Mouse (Mus musculus) liver, embryonic 11.5 days (tissue): ENCODE results near the gene Zyg11b. TPM values are rescaled to one million over a fixed set of nuclear protein-coding genes. Genes with fewer than 3 reads are reported as not detected.

Experiments
- ATAC-seq: fragments of 200-750 bp; cut with Nextera tagmentation; replicated peaks from 2 replicates; pipeline ENCODE4 v1.8.0; 2017; ENCODE audit warnings: moderate number of reproducible peaks, mild to moderate bottlenecking, moderate TSS enrichment, moderate library complexity; ENCODE audit not compliant: low FRiP score
- DNase-seq: peaks from one replicate; pipeline ENCODE4 v3.0.0-alpha.2; 2017; ENCODE audit warnings: low spot score
- H3K27ac ChIP-seq: fragments of 300-500 bp; sonication (generic); 2 replicates; pipeline ENCODE4 v1.5.1; 2014; ENCODE audit warnings: mild to moderate bottlenecking, low read depth, low read length, control low read depth
- H3K27me3 ChIP-seq: fragments of 300-500 bp; sonication (generic); replicated peaks from 2 replicates; pipeline ENCODE4 v1.6.1; 2014; ENCODE audit warnings: low read length, mixed read lengths; ENCODE audit not compliant: control insufficient read depth, insufficient read depth
- H3K36me3 ChIP-seq: fragments of 300-500 bp; sonication (generic); 2 replicates; pipeline ENCODE4 v1.6.1; 2014; ENCODE audit warnings: mild to moderate bottlenecking, low read length, moderate library complexity, mixed read lengths; ENCODE audit not compliant: control insufficient read depth, insufficient read depth
- H3K4me1 ChIP-seq: fragments of 300-500 bp; sonication (generic); replicated peaks from 2 replicates; pipeline ENCODE4 v1.6.1; 2014; ENCODE audit warnings: low read length, mixed read lengths; ENCODE audit not compliant: control insufficient read depth, insufficient read depth
- H3K4me2 ChIP-seq: fragments of 300-500 bp; sonication (generic); 2 replicates; pipeline ENCODE4 v1.6.1; 2014; ENCODE audit warnings: mild to moderate bottlenecking, control low read depth, moderate library complexity
- H3K4me3 ChIP-seq: fragments of 300-500 bp; sonication (generic); 2 replicates; pipeline ENCODE4 v1.5.1; 2014; ENCODE audit warnings: low read depth, low read length, control low read depth
- H3K9ac ChIP-seq: fragments of 300-500 bp; sonication (generic); 2 replicates; pipeline ENCODE4 v1.6.1; 2014; ENCODE audit warnings: low read depth, low read length, control low read depth
- H3K9me3 ChIP-seq: fragments of 300-500 bp; sonication (generic); 2 replicates; pipeline ENCODE4 v1.6.1; 2016; ENCODE audit warnings: low read length, inconsistent platforms, mixed read lengths; ENCODE audit not compliant: control insufficient read depth
- WGBS: fragments of 180-500 bp; shearing (Covaris S2); extraction: QIAGEN DNeasy Blood & Tissue Kit; methylation state at CpG from one replicate; pipeline ENCODE4 v1.1.7; 2014; 5-methylcytosine and 5-hydroxymethylcytosine counted together
- polyA plus RNA-seq: library from polyadenylated mRNA; unstranded; fragments of >200 nt; fragmentation: Nextera tagmentation; extraction: Ambion mirVana; gene quantifications from 2 replicates; pipeline ENCODE4 v1.2.1, GENCODE M21; 2014

Zyg11b gene
- polyA plus RNA-seq, 1 experiment from 2014 or later, result 9.1 TPM

DNA sequence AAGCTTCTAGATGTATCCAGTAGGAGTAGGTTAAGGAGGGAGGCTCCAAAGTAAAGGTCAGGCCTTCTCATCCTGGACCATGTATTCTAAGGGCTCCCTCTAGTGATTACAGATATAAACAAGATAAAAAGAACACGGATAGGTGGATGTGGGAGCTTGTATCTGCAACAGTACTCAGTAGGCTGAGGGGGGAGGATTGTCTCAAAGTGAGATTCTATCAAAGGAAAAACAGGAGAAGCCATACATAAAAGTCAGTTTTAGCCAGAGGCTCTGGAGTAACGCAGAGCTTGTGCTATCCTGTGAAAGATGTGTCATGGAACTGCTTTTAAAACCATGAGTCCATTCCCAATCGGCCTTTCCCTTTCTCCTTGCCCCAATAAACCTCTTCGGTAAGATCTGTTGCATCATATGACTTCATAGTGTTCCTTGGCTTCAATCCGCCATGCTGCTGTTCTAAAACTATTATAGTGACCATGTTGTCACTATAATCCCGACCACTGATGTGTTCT lies 26.2 kb upstream of the Zyg11b start:
- peak overlapping the region; percentile 69 for H3K4me3 ChIP-seq
- H3K27ac ChIP-seq, result no peak overlapping the region
- peaks cover 5% of the 10 kb centered on the region for H3K4me1 ChIP-seq
- DNase-seq (no peak), ATAC-seq (no peak)
- H3K4me2 ChIP-seq, result peak overlapping the region; percentile 57
- 37% methylated on average over 6 of the region's 6 CpGs for WGBS
- no peaks in the 10 kb centered on the region for H3K27me3 ChIP-seq
- H3K36me3 ChIP-seq, result peaks cover under 1% of the 10 kb centered on the region; the same call in 1 of the 2 replicates
- peak overlapping the region; percentile 51; the same call in 1 of the 2 replicates for H3K9ac ChIP-seq
- H3K9me3 ChIP-seq, result no peaks in the 10 kb centered on the region

DNA sequence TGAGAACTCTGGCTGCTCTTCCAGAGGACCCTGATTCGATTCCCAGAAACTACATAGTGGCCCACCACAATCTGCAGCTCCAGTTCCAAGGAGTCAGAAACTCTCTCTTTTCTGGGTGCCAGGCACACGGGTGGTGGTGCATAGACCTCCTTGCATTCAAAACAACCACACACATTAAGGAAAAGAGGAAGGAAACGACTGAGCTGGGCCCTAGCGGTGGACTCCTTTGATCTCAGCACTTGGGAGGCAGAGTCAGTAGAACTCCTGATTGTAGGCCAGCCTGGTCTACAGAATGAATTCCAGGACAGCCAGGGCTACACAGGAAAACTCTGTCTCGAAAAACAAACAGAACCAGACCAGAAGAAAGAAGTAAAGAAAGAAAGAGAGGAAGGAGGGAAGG lies 22.7 kb upstream of the Zyg11b start:
- H3K27me3 ChIP-seq, result no peaks in the 10 kb centered on the region
- no peak for ATAC-seq
- H3K4me1 ChIP-seq, result peaks cover 5% of the 10 kb centered on the region
- no peak overlapping the region for H3K4me2 ChIP-seq
- 49% methylated on average over 5 of the region's 5 CpGs for WGBS
- H3K36me3 ChIP-seq, result no peaks in the 10 kb centered on the region
- no peak overlapping the region for H3K27ac ChIP-seq
- no peak overlapping the region for H3K9ac ChIP-seq
- no peaks in the 10 kb centered on the region for H3K9me3 ChIP-seq
- no peak overlapping the region for H3K4me3 ChIP-seq
- DNase-seq, result no peak

GRCm38 (mm10) chr4:108320627-108321380 lies 19.9 kb upstream of the Zyg11b start:
- H3K9me3 ChIP-seq, result no peaks in the 10 kb centered on the region
- H3K4me1 ChIP-seq, result peaks cover 10% of the 10 kb centered on the region
- H3K4me2 ChIP-seq, result no peak overlapping the region
- H3K4me3 ChIP-seq, result no peak overlapping the region
- H3K27me3 ChIP-seq, result no peaks in the 10 kb centered on the region
- H3K36me3 ChIP-seq, result no peaks in the 10 kb centered on the region
- no peak overlapping the region for H3K9ac ChIP-seq
- H3K27ac ChIP-seq, result no peak overlapping the region
- DNase-seq (no peak), ATAC-seq (no peak)
- WGBS, result 72% methylated on average over 7 of the region's 7 CpGs

DNA sequence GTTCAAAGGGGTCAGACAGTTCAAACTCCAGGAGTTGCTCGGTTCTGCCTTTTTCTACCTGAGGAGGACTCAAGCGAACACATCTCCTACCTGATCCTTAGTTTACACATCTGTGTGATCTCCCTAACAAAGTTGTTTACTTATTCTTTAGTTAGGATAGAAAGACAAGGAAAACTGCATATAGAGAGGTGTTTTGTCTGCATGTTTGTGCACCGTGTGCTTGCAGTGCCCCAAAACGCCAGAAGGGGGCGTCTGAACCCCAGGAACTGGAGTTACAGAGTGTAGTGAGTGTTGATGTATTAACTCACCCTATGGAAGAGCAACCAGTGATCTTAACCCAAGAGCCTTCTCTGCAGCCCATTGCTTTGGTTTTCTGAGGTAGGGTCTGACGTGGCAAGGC lies 18.9 kb upstream of the Zyg11b start:
- Histone ChIP-seq H3K4me2 (no peak overlapping the region), H3K9me3 (no peaks in the 10 kb centered on the region), H3K36me3 (no peaks in the 10 kb centered on the region), H3K4me1 (peaks cover 10% of the 10 kb centered on the region), H3K4me3 (no peak overlapping the region), H3K27me3 (no peaks in the 10 kb centered on the region), H3K27ac (no peak overlapping the region), H3K9ac (no peak overlapping the region)
- DNase-seq (no peak), ATAC-seq (no peak)
- WGBS, result 63% methylated on average over 6 of the region's 6 CpGs

DNA sequence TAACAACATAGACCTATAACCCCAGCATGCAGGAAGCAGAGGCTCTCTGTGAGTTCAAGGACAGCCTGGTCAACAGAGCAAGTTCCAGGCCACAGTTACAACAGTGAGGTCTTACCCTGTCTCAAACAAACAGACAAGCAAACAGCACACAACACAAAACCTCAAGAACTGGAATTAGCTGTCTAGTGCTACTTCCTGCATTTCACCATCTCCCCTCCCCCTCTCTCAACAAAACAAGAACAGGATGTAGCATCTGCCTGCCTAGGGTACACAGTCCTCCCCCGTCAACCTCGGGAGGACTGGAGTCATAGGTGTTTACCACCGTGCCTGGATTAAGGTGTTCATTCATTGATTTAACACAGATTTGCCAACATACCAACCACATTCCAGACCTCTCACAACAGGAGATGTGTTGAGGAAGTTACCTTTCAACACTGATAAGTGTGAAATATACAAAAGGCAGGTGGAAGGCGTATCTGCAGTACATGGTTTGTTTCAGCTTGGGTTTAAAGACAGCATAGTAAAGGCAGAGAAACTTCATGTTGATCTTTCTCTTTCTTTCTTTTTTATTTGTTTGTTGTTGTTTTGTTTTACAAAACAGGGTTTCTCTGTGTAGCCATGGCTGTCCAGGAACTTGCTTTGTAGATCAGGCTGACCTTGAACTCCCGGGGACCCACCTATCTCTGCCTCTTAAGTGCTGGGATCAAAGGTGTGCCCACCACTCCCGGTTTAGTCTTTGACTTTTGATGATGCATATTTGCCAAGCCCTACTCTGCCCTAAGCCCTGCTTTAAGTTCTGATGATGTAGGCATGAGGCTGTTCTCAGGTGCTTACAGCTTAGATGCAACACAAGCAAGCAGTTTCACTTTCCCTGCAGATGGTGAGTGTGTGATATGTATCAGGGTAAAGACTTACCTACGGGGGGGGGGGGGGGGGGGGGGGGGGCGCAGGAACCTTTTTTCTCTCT lies 18.0 kb upstream of the Zyg11b start:
- H3K9me3 ChIP-seq, result no peaks in the 10 kb centered on the region
- H3K27ac ChIP-seq, result peak overlapping the region; percentile 48; the same call in 1 of the 2 replicates
- no peak overlapping the region for H3K4me2 ChIP-seq
- H3K36me3 ChIP-seq, result no peaks in the 10 kb centered on the region
- no peak overlapping the region for H3K9ac ChIP-seq
- peaks cover 10% of the 10 kb centered on the region for H3K4me1 ChIP-seq
- H3K4me3 ChIP-seq, result no peak overlapping the region
- no peak; the same call in 1 of the 2 replicates for ATAC-seq
- 49% methylated on average over 8 of the region's 8 CpGs for WGBS
- H3K27me3 ChIP-seq, result no peaks in the 10 kb centered on the region
- DNase-seq, result no peak

DNA sequence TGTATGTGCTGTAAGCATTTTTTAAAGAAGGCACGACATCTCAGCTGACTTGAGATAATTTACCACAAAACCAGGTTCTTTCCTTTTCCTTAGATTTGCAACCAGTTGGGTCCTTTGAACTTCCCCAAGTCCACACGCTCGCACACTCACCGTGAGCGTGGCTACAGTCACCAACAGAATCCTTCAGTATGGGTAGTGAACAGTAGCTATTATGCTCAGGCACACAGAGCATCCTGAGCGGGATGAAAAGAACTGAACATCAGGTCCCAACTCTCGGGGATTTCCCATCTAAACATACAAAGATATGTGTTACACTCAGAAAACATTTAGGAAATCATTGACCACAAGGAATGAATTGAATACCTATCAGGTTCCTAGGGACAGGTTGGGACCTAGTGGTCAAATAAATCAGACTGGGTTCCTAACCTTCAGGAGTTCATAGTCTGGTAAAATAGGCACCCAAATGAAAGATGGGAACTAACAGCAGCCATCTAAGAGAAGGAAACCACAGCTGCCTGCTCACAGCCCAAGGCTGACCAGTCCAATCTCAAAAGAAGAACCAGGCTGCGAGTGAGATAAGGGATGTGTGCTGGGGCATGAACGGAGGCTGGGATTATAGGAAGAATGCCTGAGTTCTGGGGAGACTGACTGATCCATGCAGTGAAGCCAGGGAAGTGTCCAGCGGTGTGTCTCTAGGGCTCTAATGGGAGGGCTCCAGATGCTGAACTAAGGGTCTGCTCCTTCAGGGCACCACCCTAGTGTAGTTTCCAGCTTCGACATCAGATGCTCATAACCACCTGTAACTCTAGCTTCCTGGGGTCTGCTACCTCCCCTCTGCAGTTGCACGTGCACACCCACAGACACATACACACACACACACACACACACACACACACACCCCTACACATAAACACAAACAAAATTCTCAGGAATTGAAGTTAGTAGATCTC lies 17.0 kb upstream of the Zyg11b start:
- Histone ChIP-seq H3K4me1 (peaks cover 10% of the 10 kb centered on the region), H3K4me2 (no peak overlapping the region), H3K27me3 (no peaks in the 10 kb centered on the region), H3K9ac (no peak overlapping the region), H3K27ac (peak overlapping the region; percentile 25; the same call in 1 of the 2 replicates), H3K36me3 (no peaks in the 10 kb centered on the region), H3K4me3 (no peak overlapping the region), H3K9me3 (no peaks in the 10 kb centered on the region)
- 43% methylated on average over 12 of the region's 12 CpGs for WGBS
- DNase-seq (no peak), ATAC-seq (no peak)

GRCm38 (mm10) chr4:108314041-108314440 lies 13.1 kb upstream of the Zyg11b start:
- Histone ChIP-seq H3K36me3 (no peaks in the 10 kb centered on the region), H3K27ac (no peak overlapping the region)
- whole genome bisulfite sequencing, result 65% methylated on average over 5 of the region's 5 CpGs

GRCm38 (mm10) chr4:108310706-108311105 lies 9.8 kb upstream of the Zyg11b start:
- no peak for DNase-seq

More at GRCm38 (mm10) chr4:108314041-108314440, 13.1 kb upstream of the Zyg11b start:
- Histone ChIP-seq H3K4me1 (peaks cover 10% of the 10 kb centered on the region), H3K9me3 (no peaks in the 10 kb centered on the region), H3K27me3 (no peaks in the 10 kb centered on the region), H3K4me2 (no peak overlapping the region), H3K4me3 (no peak overlapping the region), H3K9ac (no peak overlapping the region)
- DNase-seq (no peak), ATAC-seq (no peak)

More at GRCm38 (mm10) chr4:108310706-108311105, 9.8 kb upstream of the Zyg11b start:
- no peak for ATAC-seq
- H3K9me3 ChIP-seq, result peaks cover 3% of the 10 kb centered on the region; the same call in 1 of the 2 replicates
- no peaks in the 10 kb centered on the region for H3K36me3 ChIP-seq
- H3K27ac ChIP-seq, result no peak overlapping the region
- no peaks in the 10 kb centered on the region for H3K4me1 ChIP-seq
- no peak overlapping the region for H3K4me3 ChIP-seq
- no peaks in the 10 kb centered on the region for H3K27me3 ChIP-seq
- 55% methylated on average over 6 of the region's 6 CpGs for WGBS
- no peak overlapping the region for H3K9ac ChIP-seq
- H3K4me2 ChIP-seq, result no peak overlapping the region
